Mouse (Mus musculus) v-Abl transformed pro-B cells (cell line): ENCODE data around the gene Miga2.

Experiments
- in situ Hi-C, 2 experiments: fragments of 400-800 bp; cut with MboI; formaldehyde crosslinking; loops; one replicate each; pipeline ENCODE4 v1.15.1; 2025; ENCODE audit not compliant: unreplicated experiment in 2 of 2

Gene Miga2

GRCm38 (mm10) chr2:30357552-30358510 is 6.2 kb upstream of the Miga2 start:
- in situ Hi-C loops = no loop called here

- in situ Hi-C loops = no loop called here
Observed at GRCm38 (mm10) chr2:30358533-30359531, 5.2 kb upstream of the Miga2 start, which contains the start of gene Sh3glb2. Gene Sh3glb2 (minus strand): TSS chr2:30359337.

GRCm38 (mm10) chr2:30360626-30361025 is 3.4 kb upstream of the Miga2 start:
- in situ Hi-C loops = no loop called here

- in situ Hi-C loops = no loop called here
Observed at GRCm38 (mm10) chr2:30362865-30363264, 1.2 kb upstream of the Miga2 start.

GRCm38 (mm10) chr2:30365281-30366069 is 1.4 kb downstream of the Miga2 start:
- in situ Hi-C loops = no loop called here

GRCm38 (mm10) chr2:30366203-30366602 is 2.2 kb downstream of the Miga2 start:
- in situ Hi-C loops = no loop called here

GRCm38 (mm10) chr2:30371544-30371943 is 7.5 kb downstream of the Miga2 start:
- in situ Hi-C loops = no loop called here

- in situ Hi-C loops = no loop called here
Observed at GRCm38 (mm10) chr2:30372726-30373125, 8.7 kb downstream of the Miga2 start.

GRCm38 (mm10) chr2:30375893-30376292 is 11.9 kb downstream of the Miga2 start:
- in situ Hi-C loops = no loop called here

GRCm38 (mm10) chr2:30377721-30378120 is 13.7 kb downstream of the Miga2 start:
- in situ Hi-C loops = no loop called here

- in situ Hi-C loops = no loop called here
Observed at GRCm38 (mm10) chr2:30379307-30379706, 15.3 kb downstream of the Miga2 start.

- in situ Hi-C loops = no loop called here
Observed at GRCm38 (mm10) chr2:30380564-30381376, 16.7 kb downstream of the Miga2 start.

- in situ Hi-C loops = no loop called here
Observed at GRCm38 (mm10) chr2:30381377-30381725, 17.3 kb downstream of the Miga2 start.

- in situ Hi-C loops = no loop called here
Observed at GRCm38 (mm10) chr2:30384814-30385213, 20.8 kb downstream of the Miga2 start.

- in situ Hi-C loops = no loop called here
Observed at GRCm38 (mm10) chr2:30385591-30385990, 21.6 kb downstream of the Miga2 start.

GRCm38 (mm10) chr2:30386913-30387312 is 22.9 kb downstream of the Miga2 start:
- in situ Hi-C loops = no loop called here

GRCm38 (mm10) chr2:30389000-30389399 is 25.0 kb downstream of the Miga2 start:
- in situ Hi-C loops = no loop called here

- in situ Hi-C loops = no loop called here
Observed at GRCm38 (mm10) chr2:30392114-30392576, 28.1 kb downstream of the Miga2 start, which contains the start of gene Dolpp1. Gene Dolpp1 (plus strand): TSS chr2:30392254.
